Comparison of ENCODE assay signal across 8 mouse cellular contexts in the genomic region with DNA sequence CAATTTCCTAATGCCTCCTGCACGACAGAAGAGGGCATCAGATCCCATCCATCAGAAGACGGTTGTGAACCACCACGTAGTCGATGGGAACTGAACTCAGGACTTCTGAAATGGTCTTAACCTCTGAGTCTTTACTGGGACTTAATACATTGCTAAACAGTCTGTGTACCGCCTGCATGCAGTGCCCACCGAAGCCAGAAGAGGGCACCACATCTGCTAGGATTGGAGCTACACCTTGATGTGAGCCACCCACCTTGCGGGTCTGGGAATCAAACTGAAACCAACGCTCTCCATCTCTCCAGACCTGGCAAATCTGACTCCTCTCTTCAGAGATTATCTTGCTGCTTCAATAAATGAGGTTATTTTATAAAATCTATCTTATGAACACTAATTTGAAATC. TPM values are rescaled to one million over a fixed set of nuclear protein-coding genes. Genes with fewer than 3 reads are reported as not detected.
A peak's percentile ranks its signal among the peaks of the same experiment; 100 is the strongest.
DNase-seq lines count a peak whose midpoint lies in the region; ATAC-seq and TF ChIP-seq lines count a peak whose summit lies in the region.

No protein-coding gene starts in this region.

- H3K9me3 ChIP-seq in heart, postnatal 0 days (replicated peaks; ENCODE audit: control insufficient read depth, low read length) = no peaks in the 10 kb centered on the region

- H3K27ac ChIP-seq in heart, postnatal 0 days (ENCODE audit: low read depth) = peak overlapping the region; percentile 55; the same call in 1 of the 2 replicates

- no peak overlapping the region for H3K4me3 ChIP-seq in heart, postnatal 0 days (ENCODE audit: low read depth, low read length)

- TF ChIP-seq EP300 in heart, postnatal 0 days (IDR thresholded peaks at IDR 0.05; ENCODE audit: low read depth) = no peak

- no peak overlapping the region for H3K9ac ChIP-seq in heart, postnatal 0 days (replicated peaks; ENCODE audit: low read depth, low read length)

- no peaks in the 10 kb centered on the region for H3K36me3 ChIP-seq in heart, postnatal 0 days (replicated peaks; ENCODE audit: control insufficient read depth, insufficient read depth, low read length)

- no peak for ATAC-seq in heart, postnatal 0 days (ENCODE audit: insufficient read depth, low read depth)
- 0 out of 2 replicates have a peak, but pooled peaks have one; percentile 23 for ATAC-seq in megakaryocyte-erythroid progenitor cell, adult 5-6 weeks (replicated peaks; ENCODE audit: low FRiP score, low TSS enrichment, poor library complexity, severe bottlenecking)

- no peak overlapping the region for H3K4me2 ChIP-seq in heart, postnatal 0 days (ENCODE audit: low read depth, low read length)

- no peaks in the 10 kb centered on the region for H3K27me3 ChIP-seq in heart, postnatal 0 days (ENCODE audit: control insufficient read depth, insufficient read depth, low read length)

- H3K4me1 ChIP-seq in heart, postnatal 0 days (ENCODE audit: control insufficient read depth, insufficient read depth) = peaks cover 34% of the 10 kb centered on the region

- TF ChIP-seq POLR2A in brain, embryonic 14.5 days (IDR thresholded peaks at IDR 0.05; ENCODE audit: borderline replicate concordance, extremely low read depth, insufficient read depth, insufficient read length, poor library complexity, severe bottlenecking) = no peak

- peak; percentile 18 to 20 for DNase-seq in frontal cortex, postnatal 10 days (ENCODE audit: low spot score in 2 of 2)
- no peak for DNase-seq in frontal cortex, postnatal 25 days (ENCODE audit: low spot score in 2 of 2)
- peak; percentile 25 for DNase-seq in ovary, postnatal 36 days (ENCODE audit: low spot score)
- no peak for DNase-seq in ovary, postnatal 10 days (ENCODE audit: low spot score)
- no peak for DNase-seq in brain, embryonic 14.5 days (ENCODE audit: low read depth)
- no peak for DNase-seq in heart, postnatal 0 days (ENCODE audit: low spot score)
- DNase-seq in urinary bladder, postnatal 4 days (ENCODE audit: low spot score in 2 of 2) = peak; percentile 29 to 65

- TF ChIP-seq CTCF in brain, embryonic 14.5 days (IDR thresholded peaks at IDR 0.05; ENCODE audit: borderline replicate concordance, extremely low read depth, insufficient read depth, insufficient read length) = peak; percentile 42; the same call in 1 of the 2 replicates
- peak; percentile 44 for TF ChIP-seq CTCF in heart, postnatal 0 days (IDR thresholded peaks at IDR 0.05; ENCODE audit: low read depth)

- 80% methylated on average over 8 of the region's 8 CpGs for WGBS in heart, postnatal 0 days

RNA-seq across cellular contexts. Expression of gene Rnf2, which starts 3.7 kb away (rescaled TPM):
- polyA plus RNA-seq in brain, embryonic 14.5 days (2012; rRNA removed) = 115 and 116 TPM in 2 replicates
- total RNA-seq in heart, postnatal 0 days (2014; rRNA removed; ENCODE audit: low replicate concordance) = 50.6 and 127 TPM in 2 replicates
- polyA plus RNA-seq in heart, postnatal 0 days (2015; fragmentation: Nextera tagmentation; extraction: Ambion mirVana) = 35.9 and 36.4 TPM in 2 replicates
- 32.6 and 33.0 TPM in 2 replicates for total RNA-seq in megakaryocyte-erythroid progenitor cell, adult 5-6 weeks (2014; fragmentation: Nextera tagmentation)
- total RNA-seq in megakaryocyte-erythroid progenitor cell, adult 5-6 weeks (2017) = 72.6 and 115 TPM in 2 replicates

Comparison
In these comparisons a context has a peak if more than half of its experiments do, and no peak if none do; other contexts are left out.
1. DNase-seq: peak in frontal cortex, postnatal 10 days (2 of 2), ovary, postnatal 36 days (single experiment) and urinary bladder, postnatal 4 days (2 of 2); none in frontal cortex, postnatal 25 days (0 of 2), ovary, postnatal 10 days (single experiment), brain, embryonic 14.5 days (single experiment) and heart, postnatal 0 days (single experiment).